In genomic region chr1:118457256-118457882, GRCm38 (mm10) we compare ENCODE assay signal across 9 mouse cellular contexts.
DNase-seq lines count a peak whose midpoint lies in the region; ATAC-seq and TF ChIP-seq lines count a peak whose summit lies in the region.
"Had no signal": no experiment of that assay in that cellular context is flagged by ENCODE, and none has a peak within 500 bp of the region (broad histone marks: within the 10 kb centered on the region; RNA-seq: fewer than 3 reads in every experiment).

No protein-coding gene starts in this region.

- intact Hi-C loops in gastrocnemius, postnatal 14 days (cut with DNase I; ENCODE audit: low total_unique reads): no loop called here
- intact Hi-C loops in left cerebral cortex, postnatal 36 days (cut with DNase I): no loop called here

- H3K36me3 ChIP-seq in heart, embryonic 11.5 days (ENCODE audit: control insufficient read depth, insufficient read depth, low read length): no peaks in the 10 kb centered on the region

- H3K9ac ChIP-seq in heart, embryonic 11.5 days (ENCODE audit: low read depth, low read length): peak overlapping the region; percentile 56

- peak; percentile 34 for DNase-seq in gastrocnemius, postnatal 14 days
- no peak for DNase-seq in gastrocnemius, postnatal 4 days (ENCODE audit: low spot score in 2 of 2)
- peak; percentile 17 to 39 for DNase-seq in left cerebral cortex, postnatal 36 days (ENCODE audit: low spot score in 2 of 2)
- peak; percentile 55 to 70 for DNase-seq in right cerebral cortex, postnatal 10 days (ENCODE audit: low spot score in 2 of 2)
- DNase-seq in yolk sac, embryonic 10.5 days (ENCODE audit: low spot score): no peak

- H3K4me3 ChIP-seq in bone marrow, adult 2 months (replicated peaks; ENCODE audit: control insufficient read depth, low read depth, low read length): no peak overlapping the region
- peak overlapping the region; percentile 18 for H3K4me3 ChIP-seq in heart, embryonic 11.5 days (ENCODE audit: low read depth, low read length)

- ATAC-seq in heart, embryonic 11.5 days (replicated peaks; ENCODE audit: insufficient number of reproducible peaks, low FRiP score, low TSS enrichment): no peak
- no peak for ATAC-seq in megakaryocyte-erythroid progenitor cell, adult 5-6 weeks (replicated peaks; ENCODE audit: low FRiP score, low TSS enrichment, poor library complexity, severe bottlenecking)
- ATAC-seq: Patski had no signal

- TF ChIP-seq POLR2A in bone marrow, adult 2 months (IDR thresholded peaks at IDR 0.05; ENCODE audit: borderline replicate concordance, control insufficient read depth, low read depth, low read length): no peak

- no peak for TF ChIP-seq CTCF in bone marrow, adult 2 months (IDR thresholded peaks at IDR 0.05; ENCODE audit: control insufficient read depth, insufficient read depth, low read length)

- H3K4me2 ChIP-seq in heart, embryonic 11.5 days: peak overlapping the region; percentile 80

- no peaks in the 10 kb centered on the region for H3K9me3 ChIP-seq in heart, embryonic 11.5 days (replicated peaks; ENCODE audit: control insufficient read depth, low read length)

- peaks cover 13% of the 10 kb centered on the region for H3K4me1 ChIP-seq in bone marrow, adult 2 months (ENCODE audit: control insufficient read depth, insufficient read depth, low read length)
- peaks cover 25% of the 10 kb centered on the region for H3K4me1 ChIP-seq in heart, embryonic 11.5 days (ENCODE audit: control insufficient read depth, insufficient read depth, low read length)

- H3K27ac ChIP-seq in bone marrow, adult 2 months (ENCODE audit: control insufficient read depth, insufficient read depth, low read depth, low read length, poor library complexity): peak overlapping the region; percentile 64
- H3K27ac ChIP-seq in heart, embryonic 11.5 days (ENCODE audit: low read depth, low read length): peak overlapping the region; percentile 68

- 64% methylated on average over 11 of the region's 11 CpGs for WGBS in bone marrow, adult 2 months
- WGBS in heart, embryonic 11.5 days (ENCODE audit: insufficient replicate concordance): 25% methylated on average over 11 of the region's 11 CpGs

- H3K27me3 ChIP-seq in heart, embryonic 11.5 days (ENCODE audit: control insufficient read depth, insufficient read depth, low read length): no peaks in the 10 kb centered on the region
- H3K27me3 ChIP-seq: Patski had no signal

Comparison
In these comparisons a context has a peak if more than half of its experiments do, and no peak if none do; other contexts are left out.
1. DNase-seq: peak in gastrocnemius, postnatal 14 days (single experiment), left cerebral cortex, postnatal 36 days (2 of 2) and right cerebral cortex, postnatal 10 days (2 of 2); none in gastrocnemius, postnatal 4 days (0 of 2) and yolk sac, embryonic 10.5 days (single experiment).